Mouse (Mus musculus) hindbrain, embryonic 16.5 days (tissue): Measurements from ENCODE around the gene Mmp20. TPM values are rescaled to one million over a fixed set of nuclear protein-coding genes. Genes with fewer than 3 reads are reported as not detected.

Experiments
- ATAC-seq: fragments of 200-750 bp; cut with Nextera tagmentation; 2 replicates; pipeline ENCODE4 v1.8.0; 2017; ENCODE audit warnings: moderate TSS enrichment, moderate library complexity
- H3K27ac ChIP-seq: fragments of 300-500 bp; sonication (generic); 2 replicates; pipeline ENCODE4 v1.5.1; 2014; ENCODE audit warnings: low read depth, mild to moderate bottlenecking, control low read depth, low read length, moderate library complexity
- H3K27me3 ChIP-seq: fragments of 300-500 bp; sonication (generic); replicated peaks from 2 replicates; pipeline ENCODE4 v1.6.1; 2014; ENCODE audit warnings: low read length; ENCODE audit not compliant: control insufficient read depth, insufficient read depth
- H3K36me3 ChIP-seq: fragments of 300-500 bp; sonication (generic); 2 replicates; pipeline ENCODE4 v1.6.1; 2014; ENCODE audit warnings: mild to moderate bottlenecking, low read length, moderate library complexity, mixed read lengths; ENCODE audit not compliant: control insufficient read depth, insufficient read depth
- H3K4me1 ChIP-seq: fragments of 300-500 bp; sonication (generic); 2 replicates; pipeline ENCODE4 v1.6.1; 2014; ENCODE audit warnings: low read depth, low read length; ENCODE audit not compliant: control insufficient read depth, insufficient read depth
- H3K4me2 ChIP-seq: fragments of 300-500 bp; sonication (generic); 2 replicates; pipeline ENCODE4 v1.6.1; 2014; ENCODE audit warnings: mild to moderate bottlenecking, low read length, control low read depth, moderate library complexity
- H3K4me3 ChIP-seq: fragments of 300-500 bp; sonication (generic); 2 replicates; pipeline ENCODE4 v1.5.1; 2014; ENCODE audit warnings: mild to moderate bottlenecking, low read length, control low read depth, moderate library complexity
- H3K9ac ChIP-seq: fragments of 300-500 bp; sonication (generic); 2 replicates; pipeline ENCODE4 v1.6.1; 2014; ENCODE audit warnings: low read depth, mild to moderate bottlenecking, control low read depth, low read length, moderate library complexity
- H3K9me3 ChIP-seq: fragments of 300-500 bp; sonication (generic); 2 replicates; pipeline ENCODE4 v1.6.1; 2014; ENCODE audit warnings: mild to moderate bottlenecking, low read length, moderate library complexity; ENCODE audit not compliant: control insufficient read depth
- whole genome bisulfite sequencing: fragments of 180-500 bp; shearing (Covaris S2); extraction: QIAGEN DNeasy Blood & Tissue Kit; methylation state at CpG from one replicate; pipeline ENCODE4 v1.1.7; 2014; 5-methylcytosine and 5-hydroxymethylcytosine counted together
- polyA plus RNA-seq: library from polyadenylated mRNA; unstranded; fragments of >200 nt; fragmentation: Nextera tagmentation; extraction: Ambion mirVana; gene quantifications from 2 replicates; pipeline ENCODE4 v1.2.1, GENCODE M21; 2015

Gene Mmp20
- polyA plus RNA-seq, 1 experiment from 2014 or later = not detected

- Histone ChIP-seq H3K9me3 (no peaks in the 10 kb centered on the region), H3K27ac (no peak overlapping the region), H3K4me1 (no peaks in the 10 kb centered on the region), H3K9ac (no peak overlapping the region), H3K4me2 (no peak overlapping the region), H3K4me3 (no peak overlapping the region), H3K27me3 (no peaks in the 10 kb centered on the region), H3K36me3 (no peaks in the 10 kb centered on the region)
- ATAC-seq = no peak
- 88% methylated on average over 9 of the region's 9 CpGs for WGBS
Observed at GRCm38 (mm10) chr9:7682081-7682618, 54.1 kb downstream of the Mmp20 start.

- WGBS = 89% methylated on average over 2 of the region's 2 CpGs
- Histone ChIP-seq H3K36me3 (no peaks in the 10 kb centered on the region), H3K9me3 (no peaks in the 10 kb centered on the region), H3K9ac (no peak overlapping the region), H3K27ac (no peak overlapping the region), H3K4me1 (no peaks in the 10 kb centered on the region), H3K4me3 (no peak overlapping the region), H3K27me3 (no peaks in the 10 kb centered on the region), H3K4me2 (no peak overlapping the region)
- no peak for ATAC-seq
Observed at GRCm38 (mm10) chr9:7686024-7686423, 58.0 kb downstream of the Mmp20 start.

GRCm38 (mm10) chr9:7689799-7690198 lies 61.8 kb downstream of the Mmp20 start:
- Histone ChIP-seq H3K27ac (no peak overlapping the region), H3K4me2 (no peak overlapping the region), H3K4me3 (no peak overlapping the region), H3K27me3 (no peaks in the 10 kb centered on the region), H3K4me1 (no peaks in the 10 kb centered on the region), H3K9me3 (no peaks in the 10 kb centered on the region), H3K9ac (no peak overlapping the region), H3K36me3 (no peaks in the 10 kb centered on the region)
- 58% methylated on average over 6 of the region's 6 CpGs for WGBS
- no peak for ATAC-seq

GRCm38 (mm10) chr9:7691790-7692189 lies 63.8 kb downstream of the Mmp20 start, which contains the start of gene Mmp7:
Gene Mmp7 (plus strand): TSS chr9:7692090.
- Histone ChIP-seq H3K4me2 (no peak within 1 kb of the TSS), H3K27me3 (no peaks in the 10 kb centered on the region), H3K4me1 (no peaks in the 10 kb centered on the region), H3K36me3 (no peaks in the 10 kb centered on the region), H3K4me3 (no peak within 1 kb of the TSS), H3K9ac (no peak within 1 kb of the TSS), H3K27ac (no peak within 1 kb of the TSS), H3K9me3 (no peaks in the 10 kb centered on the region)
- WGBS = 88% methylated on average over 1 of the region's 1 CpGs
- no peak for ATAC-seq

- Histone ChIP-seq H3K4me2 (no peak overlapping the region), H3K27me3 (no peaks in the 10 kb centered on the region), H3K36me3 (no peaks in the 10 kb centered on the region), H3K4me3 (no peak overlapping the region), H3K4me1 (no peaks in the 10 kb centered on the region), H3K27ac (no peak overlapping the region), H3K9me3 (no peaks in the 10 kb centered on the region), H3K9ac (no peak overlapping the region)
- 85% methylated on average over 3 of the region's 3 CpGs for WGBS
- ATAC-seq = no peak
Observed at GRCm38 (mm10) chr9:7693961-7694360, 65.9 kb downstream of the Mmp20 start.

- no peak overlapping the region for H3K9ac ChIP-seq
- no peaks in the 10 kb centered on the region for H3K4me1 ChIP-seq
- no peaks in the 10 kb centered on the region for H3K9me3 ChIP-seq
- H3K27me3 ChIP-seq = no peaks in the 10 kb centered on the region
- no peak for ATAC-seq
- H3K4me2 ChIP-seq = no peak overlapping the region
- no peak overlapping the region for H3K4me3 ChIP-seq
- 88% methylated on average over 3 of the region's 3 CpGs for WGBS
- H3K36me3 ChIP-seq = no peaks in the 10 kb centered on the region
- H3K27ac ChIP-seq = no peak overlapping the region
Observed at GRCm38 (mm10) chr9:7695646-7696045, 67.6 kb downstream of the Mmp20 start.

- ATAC-seq = no peak
- no peaks in the 10 kb centered on the region for H3K9me3 ChIP-seq
- H3K4me1 ChIP-seq = no peaks in the 10 kb centered on the region
- H3K9ac ChIP-seq = no peak overlapping the region
- H3K27me3 ChIP-seq = no peaks in the 10 kb centered on the region
- no peaks in the 10 kb centered on the region for H3K36me3 ChIP-seq
- H3K27ac ChIP-seq = no peak overlapping the region
- 80% methylated on average over 6 of the region's 6 CpGs for WGBS
- no peak overlapping the region for H3K4me3 ChIP-seq
- H3K4me2 ChIP-seq = no peak overlapping the region
Observed at GRCm38 (mm10) chr9:7708698-7709097, 80.7 kb downstream of the Mmp20 start.

GRCm38 (mm10) chr9:7711196-7711595 lies 83.2 kb downstream of the Mmp20 start:
- ATAC-seq = no peak
- WGBS = 77% methylated on average over 4 of the region's 4 CpGs
- H3K27me3 ChIP-seq = no peaks in the 10 kb centered on the region

GRCm38 (mm10) chr9:7714062-7714907 lies 86.3 kb downstream of the Mmp20 start:
- H3K9ac ChIP-seq = no peak overlapping the region
- H3K36me3 ChIP-seq = no peaks in the 10 kb centered on the region
- H3K4me2 ChIP-seq = no peak overlapping the region
- peak; percentile 71 for ATAC-seq
- H3K9me3 ChIP-seq = no peaks in the 10 kb centered on the region
- no peaks in the 10 kb centered on the region for H3K27me3 ChIP-seq
- H3K4me3 ChIP-seq = no peak overlapping the region
- 39% methylated on average over 4 of the region's 4 CpGs for WGBS
- H3K4me1 ChIP-seq = no peaks in the 10 kb centered on the region
- no peak overlapping the region for H3K27ac ChIP-seq

More at GRCm38 (mm10) chr9:7711196-7711595, 83.2 kb downstream of the Mmp20 start:
- Histone ChIP-seq H3K4me1 (no peaks in the 10 kb centered on the region), H3K4me3 (no peak overlapping the region), H3K9ac (no peak overlapping the region), H3K27ac (no peak overlapping the region), H3K36me3 (no peaks in the 10 kb centered on the region), H3K9me3 (no peaks in the 10 kb centered on the region), H3K4me2 (no peak overlapping the region)
